Mouse (Mus musculus) thymus, adult 2 months (tissue): ENCODE results near the gene Il2rb. TPM values are rescaled to one million over a fixed set of nuclear protein-coding genes. Genes with fewer than 3 reads are reported as not detected.

Experiments
- DNase-seq: peaks from one replicate; pipeline ENCODE4 v3.0.0; 2021
- H3K27ac ChIP-seq: fragments of 200-500 bp; 2 replicates; pipeline ENCODE4 v1.5.1; 2012; ENCODE audit warnings: low read length, control low read depth; ENCODE audit not compliant: control insufficient read depth, insufficient read depth
- H3K27me3 ChIP-seq: fragments of 200-500 bp; 2 replicates; pipeline ENCODE4 v1.6.1; 2012; ENCODE audit warnings: mild to moderate bottlenecking, low read length, moderate library complexity, mixed read lengths; ENCODE audit not compliant: control insufficient read depth, insufficient read depth
- H3K36me3 ChIP-seq: fragments of 200-500 bp; 2 replicates; pipeline ENCODE4 v1.6.1; 2012; ENCODE audit warnings: mild to moderate bottlenecking, low read length, moderate library complexity; ENCODE audit not compliant: control insufficient read depth, insufficient read depth
- H3K4me1 ChIP-seq: fragments of 200-500 bp; replicated peaks from 2 replicates; pipeline ENCODE4 v1.6.1; 2012; ENCODE audit warnings: low read length; ENCODE audit not compliant: control insufficient read depth, insufficient read depth
- H3K4me3 ChIP-seq: fragments of 200-500 bp; 2 replicates; pipeline ENCODE4 v1.5.1; 2012; ENCODE audit warnings: mild to moderate bottlenecking, low read length, control low read depth, moderate library complexity; ENCODE audit not compliant: control insufficient read depth, insufficient read depth
- CTCF ChIP-seq: fragments of 200-500 bp; IDR thresholded peaks from 2 replicates; pipeline ENCODE4 v1.5.1; 2012; ENCODE audit warnings: mild to moderate bottlenecking, control low read depth, low read length, moderate library complexity, borderline replicate concordance; ENCODE audit not compliant: control insufficient read depth, poor library complexity, insufficient read depth; ENCODE audit errors: extremely low read depth
- POLR2A ChIP-seq: fragments of 200-500 bp; IDR thresholded peaks from 2 replicates; pipeline ENCODE4 v1.6.1; 2012; ENCODE audit warnings: mild to moderate bottlenecking, low read length, control low read depth, moderate library complexity; ENCODE audit not compliant: control insufficient read depth, poor library complexity, insufficient read depth; ENCODE audit errors: extremely low read depth
- WGBS: fragments of 180-500 bp; shearing (Covaris S2); methylation state at CpG from one replicate; pipeline ENCODE4 v1.1.7; 2018; 5-methylcytosine and 5-hydroxymethylcytosine counted together
- polyA plus RNA-seq: library from polyadenylated mRNA; depleted of rRNA; stranded (reverse); fragments of >200 nt; gene quantifications from 2 replicates; pipeline ENCODE4 v1.2.3, GENCODE M21; 2012

Gene Il2rb
- polyA plus RNA-seq, 1 experiment: 53.7 TPM

- no peaks in the 10 kb centered on the region for H3K36me3 ChIP-seq
- WGBS: 54% methylated on average over 2 of the region's 2 CpGs
- TF ChIP-seq POLR2A: no peak
- no peak for TF ChIP-seq CTCF
- H3K4me1 ChIP-seq: peaks cover 18% of the 10 kb centered on the region
- H3K27ac ChIP-seq: no peak overlapping the region
- no peak for DNase-seq
- H3K4me3 ChIP-seq: no peak overlapping the region
- H3K27me3 ChIP-seq: no peaks in the 10 kb centered on the region
These were observed 43.9 kb downstream of the Il2rb start for GRCm38 (mm10) chr15:78451201-78451600.

DNA sequence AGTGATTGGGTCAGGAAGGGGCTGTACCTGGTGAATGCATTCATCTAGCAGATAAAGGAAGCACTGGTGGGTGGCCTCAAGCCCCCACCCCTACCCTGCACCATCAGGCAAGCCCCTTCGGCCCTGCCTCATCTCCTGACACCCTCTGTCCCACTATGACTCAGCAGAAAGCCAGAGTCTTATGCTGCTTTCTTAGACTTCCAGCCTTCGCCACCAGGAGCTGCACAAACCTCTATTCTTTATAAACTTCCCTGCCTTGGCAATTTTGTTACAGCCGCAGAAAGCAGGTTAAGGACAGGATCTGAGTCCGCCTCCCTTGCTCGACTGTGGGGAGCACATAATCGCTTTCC, 44.7 kb downstream of the Il2rb start:
- Histone ChIP-seq H3K36me3 (no peaks in the 10 kb centered on the region), H3K27ac (no peak overlapping the region), H3K4me3 (no peak overlapping the region), H3K4me1 (peaks cover 18% of the 10 kb centered on the region), H3K27me3 (no peaks in the 10 kb centered on the region)
- no peak for DNase-seq
- TF ChIP-seq CTCF: no peak
- TF ChIP-seq POLR2A: no peak
- 71% methylated on average over 6 of the region's 6 CpGs for WGBS

DNA sequence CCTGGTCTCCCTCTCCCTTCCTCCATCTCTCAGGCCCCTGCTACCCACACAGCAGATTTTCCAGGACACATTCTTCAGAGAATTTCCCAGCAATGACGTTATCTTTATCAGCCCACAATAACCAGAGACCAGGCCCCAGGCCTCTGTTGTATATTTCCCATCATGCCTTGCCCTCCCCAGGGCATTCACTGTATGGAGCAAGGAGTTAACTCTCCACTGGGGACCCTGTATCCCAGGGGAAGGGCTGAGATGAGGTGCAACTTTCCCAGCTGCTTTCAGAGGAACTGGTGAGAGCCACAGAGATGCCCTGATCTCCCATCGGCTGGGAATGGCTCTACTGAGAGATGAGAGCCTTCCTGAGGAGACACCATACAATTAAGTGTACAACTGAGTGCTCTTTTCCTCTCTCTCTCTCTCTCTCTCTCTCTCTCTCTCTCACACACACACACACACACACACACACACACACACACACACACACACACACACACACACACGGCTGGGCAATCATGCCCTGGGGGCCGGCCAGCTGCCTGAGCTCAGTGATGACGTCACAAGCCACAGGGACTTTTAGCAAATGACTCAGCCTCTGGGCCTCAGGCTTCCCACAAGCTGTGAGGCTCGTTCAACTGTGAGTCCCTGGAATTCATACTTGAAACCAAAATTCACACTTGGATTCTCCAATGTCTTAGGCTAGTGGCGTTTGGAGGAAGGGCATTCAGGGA, 45.2 kb downstream of the Il2rb start:
- Histone ChIP-seq H3K4me1 (peaks cover 18% of the 10 kb centered on the region), H3K27me3 (no peaks in the 10 kb centered on the region), H3K4me3 (no peak overlapping the region), H3K36me3 (no peaks in the 10 kb centered on the region), H3K27ac (no peak overlapping the region; the same call in 1 of the 2 replicates)
- 20% methylated on average over 7 of the region's 7 CpGs for WGBS
- no peak for TF ChIP-seq CTCF
- TF ChIP-seq POLR2A: no peak
- no peak for DNase-seq

DNA sequence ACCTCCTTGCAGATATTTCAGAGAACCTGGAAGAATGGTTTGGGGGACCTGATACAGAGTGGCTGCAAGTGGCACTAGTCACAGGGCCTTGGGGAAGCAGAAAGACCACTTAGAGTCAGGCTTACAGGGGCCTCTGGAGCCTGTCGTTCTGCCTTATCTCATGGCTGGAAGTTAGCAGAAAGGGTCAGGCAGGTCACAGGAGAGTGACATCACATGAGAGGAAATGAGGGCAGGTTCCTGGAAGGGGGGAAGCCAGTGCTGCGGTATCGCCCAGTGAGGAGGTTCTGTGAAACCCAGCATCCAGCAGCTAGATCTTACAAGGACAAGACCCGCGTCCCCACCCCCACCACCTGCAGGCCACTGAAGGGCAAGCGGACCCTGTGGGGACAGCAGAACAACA, 45.9 kb downstream of the Il2rb start:
- H3K27ac ChIP-seq: no peak overlapping the region; the same call in 1 of the 2 replicates
- no peak overlapping the region for H3K4me3 ChIP-seq
- H3K4me1 ChIP-seq: peaks cover 18% of the 10 kb centered on the region
- H3K27me3 ChIP-seq: no peaks in the 10 kb centered on the region
- 61% methylated on average over 6 of the region's 6 CpGs for WGBS
- DNase-seq: no peak
- TF ChIP-seq POLR2A (no peak), CTCF (no peak)
- H3K36me3 ChIP-seq: no peaks in the 10 kb centered on the region

GRCm38 (mm10) chr15:78447746-78448535, 47.1 kb downstream of the Il2rb start:
- Histone ChIP-seq H3K4me1 (peaks cover 18% of the 10 kb centered on the region), H3K36me3 (no peaks in the 10 kb centered on the region), H3K27me3 (no peaks in the 10 kb centered on the region), H3K4me3 (no peak overlapping the region; the same call in 1 of the 2 replicates), H3K27ac (peak overlapping the region; percentile 51; the same call in 1 of the 2 replicates)
- TF ChIP-seq CTCF (peak; percentile 93), POLR2A (no peak)
- under 1% methylated on average over 22 of the region's 22 CpGs for WGBS
- DNase-seq: peak; percentile 91

DNA sequence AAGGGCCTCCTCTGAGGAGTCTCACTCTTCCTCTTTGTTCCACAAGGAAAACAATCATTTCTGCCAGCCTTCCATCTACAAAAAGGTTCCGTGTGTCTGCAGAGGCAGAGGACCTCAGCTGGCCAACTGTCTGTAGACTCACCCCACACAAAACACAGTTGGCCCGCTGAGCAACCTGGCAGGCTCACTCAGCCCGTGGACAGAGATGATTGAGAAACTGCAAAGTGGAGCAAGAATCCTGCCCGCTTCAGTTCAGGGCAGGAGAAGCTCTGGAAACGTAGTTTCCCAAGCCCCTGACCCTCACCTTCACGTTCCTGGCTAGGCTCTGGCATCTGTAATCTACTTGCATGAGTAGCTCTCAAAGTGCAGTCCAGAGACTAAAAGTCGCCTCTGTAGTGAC, 48.0 kb downstream of the Il2rb start:
- TF ChIP-seq POLR2A (no peak), CTCF (no peak)
- no peak for DNase-seq
- Histone ChIP-seq H3K4me3 (no peak overlapping the region), H3K27ac (no peak overlapping the region), H3K36me3 (no peaks in the 10 kb centered on the region), H3K4me1 (peaks cover 18% of the 10 kb centered on the region), H3K27me3 (no peaks in the 10 kb centered on the region)
- 70% methylated on average over 7 of the region's 7 CpGs for WGBS
